Mouse (Mus musculus): ENCODE measurements around the gene Tmcc3.

DNA sequence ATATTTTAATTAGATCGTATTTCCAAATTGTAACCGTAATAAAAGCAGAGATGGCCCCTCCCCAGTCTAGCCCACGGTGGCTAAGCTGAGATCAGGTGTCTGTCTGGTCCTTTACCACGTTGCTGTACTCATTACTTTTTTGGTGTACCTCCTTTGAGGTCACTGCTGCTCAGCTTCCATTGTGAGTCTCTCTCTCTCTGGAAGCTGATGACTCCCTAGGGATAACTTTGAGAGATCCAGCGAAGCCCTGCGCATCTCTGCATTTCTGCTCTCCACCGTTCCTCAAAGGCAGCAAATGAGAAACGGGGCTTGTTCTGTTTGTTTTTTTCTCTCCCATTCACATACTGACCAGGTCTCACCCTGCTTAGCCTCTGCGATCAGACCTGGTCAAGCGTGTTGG lies 23.3 kb downstream of the Tmcc3 start:
- TF ChIP-seq CTCF (IDR thresholded peaks at IDR 0.05; ENCODE audit: extremely low read depth, insufficient read depth, insufficient read length, insufficient replicate concordance) (no peak), POLR2A (IDR thresholded peaks at IDR 0.05; ENCODE audit: low read depth, low read length) (no peak)
